Mouse (Mus musculus) stomach, postnatal 0 days (tissue): Measurements from ENCODE around the gene Tm7sf2.

Experiments
- CTCF ChIP-seq: IDR thresholded peaks from 2 replicates; pipeline ENCODE4 v1.5.1; 2016; ENCODE audit warnings: antibody characterized with exemption, low read depth, mild to moderate bottlenecking, moderate library complexity
- EP300 ChIP-seq: optimal IDR thresholded peaks from 2 replicates; pipeline ENCODE3; 2016; ENCODE audit warnings: antibody characterized with exemption

- TF ChIP-seq CTCF (no peak), EP300 (no peak)
Observed at GRCm38 (mm10) chr19:6038326-6038725, 29.8 kb downstream of the Tm7sf2 start.
